Mouse (Mus musculus) embryonic stem cell, embryonic (primary cell): ENCODE results near the gene Gnb1.

Experiments
- CTCF ChIA-PET, 4 experiments: fragments of 300-600 bp in 2 of 4; fragments of 350-600 bp in 2 of 4; sonication (Branson Sonifier 250); formaldehyde crosslinking; loops; one replicate each; lab custom pipeline; 2022; ENCODE audit warnings: inconsistent platforms in 2 of 4; lab: Charles Lee
- POLR2A ChIA-PET, 4 experiments: fragments of 300-600 bp in 2 of 4; fragments of 350-600 bp in 2 of 4; sonication (Branson Sonifier 250); formaldehyde crosslinking; loops; one replicate each; lab custom pipeline; 2022; ENCODE audit warnings: antibody characterized with exemption in 4 of 4, inconsistent platforms in 1 of 4; lab: Charles Lee

Gene Gnb1

GRCm38 (mm10) chr4:155472716-155473290 is 18.4 kb upstream of the Gnb1 start:
- CTCF ChIA-PET = interaction anchor here in 1 of 4 experiments (0.6 to 1.4 kb wide), 2 partner anchors 9 to 10 kb away, joined by 3 to 7 read pairs; no protein-coding TSS in a partner anchor
- POLR2A ChIA-PET = interaction anchor here in 2 of 4 experiments (1.5 to 2.6 kb wide), 4 partner anchors 9 to 19 kb away, joined by 6 to 10 read pairs (median 6); no protein-coding TSS in a partner anchor

- ChIA-PET POLR2A (interaction anchor here in 3 of 4 experiments (0.9 to 2.6 kb wide), 12 partner anchors 10 to 232 kb away, joined by 3 to 10 read pairs (median 4); partner anchors contain the start of gene Ssu72 (in 1 of the 3)), CTCF (interaction anchor here in 3 of 4 experiments (0.6 to 1.4 kb wide), 4 partner anchors 8 to 1625 kb away, joined by 3 to 7 read pairs (median 3); no protein-coding TSS in a partner anchor)
These were observed 17.8 kb upstream of the Gnb1 start for GRCm38 (mm10) chr4:155473319-155473718.

GRCm38 (mm10) chr4:155473796-155474195 is 17.4 kb upstream of the Gnb1 start:
- ChIA-PET CTCF (interaction anchor here (0.6 to 1.4 kb wide), 4 partner anchors 9 to 1626 kb away, joined by 3 to 7 read pairs (median 3); no protein-coding TSS in a partner anchor), POLR2A (interaction anchor here in 3 of 4 experiments (0.9 to 2.6 kb wide), 13 partner anchors 9 to 231 kb away, joined by 3 to 10 read pairs (median 3); partner anchors contain the start of gene Ssu72 (in 1 of the 3))

- CTCF ChIA-PET = interaction anchor here (0.6 to 2.6 kb wide), 64 partner anchors 8 to 475 kb away, joined by 3 to 11 read pairs (median 4); partner anchors contain the start of genes Tmem52 (in 2 of the 4), Faap20 (in 1 of the 4), Gm10563 (in 1 of the 4) and Gnb1 (in 1 of the 4)
- POLR2A ChIA-PET = interaction anchor here (0.5 to 3.1 kb wide), 34 partner anchors 9 to 1878 kb away, joined by 3 to 17 read pairs (median 3); partner anchors contain the start of genes Slc35e2 (in 2 of the 4), Tmem52 (in 2 of the 4), Gnb1 (in 1 of the 4) and Mib2 (in 1 of the 4)
These were observed 9.6 kb upstream of the Gnb1 start for GRCm38 (mm10) chr4:155481381-155482124.

GRCm38 (mm10) chr4:155482125-155482480 is 9.1 kb upstream of the Gnb1 start:
- ChIA-PET CTCF (interaction anchor here (0.6 to 2.6 kb wide), 52 partner anchors 7 to 475 kb away, joined by 3 to 11 read pairs (median 4); partner anchors contain the start of genes Tmem52 (in 3 of the 4), Faap20 (in 1 of the 4), Gm10563 (in 1 of the 4) and Slc35e2 (in 1 of the 4)), POLR2A (interaction anchor here (0.6 to 3.1 kb wide), 32 partner anchors 8 to 1879 kb away, joined by 3 to 17 read pairs (median 4); partner anchors contain the start of genes Gnb1 (in 2 of the 4), Slc35e2 (in 2 of the 4), Tmem52 (in 2 of the 4) and Mib2 (in 1 of the 4))

- CTCF ChIA-PET = interaction anchor here in 3 of 4 experiments (0.5 to 2.6 kb wide), 11 partner anchors 9 to 292 kb away, joined by 3 to 11 read pairs (median 3); partner anchors contain the start of gene Tmem52 (in 1 of the 3)
- POLR2A ChIA-PET = interaction anchor here in 3 of 4 experiments (0.5 to 3.1 kb wide), 28 partner anchors 9 to 253 kb away, joined by 3 to 17 read pairs (median 4); partner anchors contain the start of genes Gnb1 (in 3 of the 3), Mib2 (in 1 of the 3), Slc35e2 (in 1 of the 3) and Ssu72 (in 1 of the 3)
These were observed 8.2 kb upstream of the Gnb1 start for GRCm38 (mm10) chr4:155482733-155483540.

GRCm38 (mm10) chr4:155485521-155485920 is 5.6 kb upstream of the Gnb1 start:
- POLR2A ChIA-PET = interaction anchor here in 2 of 4 experiments (1.0 to 1.5 kb wide), 4 partner anchors 10 to 166 kb away, joined by 3 to 4 read pairs (median 4); no protein-coding TSS in a partner anchor
- CTCF ChIA-PET = no interaction called here

- POLR2A ChIA-PET = interaction anchor here in 2 of 4 experiments (0.5 to 1.5 kb wide), 4 partner anchors 19 to 288 kb away, joined by 3 to 4 read pairs (median 3); partner anchors contain the start of gene Tmem52 (in 1 of the 2)
- CTCF ChIA-PET = no interaction called here
These were observed 3.4 kb upstream of the Gnb1 start for GRCm38 (mm10) chr4:155487746-155488145.

GRCm38 (mm10) chr4:155488232-155489025 is 2.7 kb upstream of the Gnb1 start:
- POLR2A ChIA-PET = interaction anchor here in 3 of 4 experiments (0.6 to 1.4 kb wide), 3 partner anchors 89 to 287 kb away, joined by 3 to 4 read pairs (median 3); no protein-coding TSS in a partner anchor
- CTCF ChIA-PET = no interaction called here

GRCm38 (mm10) chr4:155489101-155489970 is 1.8 kb upstream of the Gnb1 start:
- CTCF ChIA-PET = interaction anchor here in 1 of 4 experiments (0.6 to 1.1 kb wide), 2 partner anchors 8 kb away, joined by 3 read pairs; no protein-coding TSS in a partner anchor
- POLR2A ChIA-PET = interaction anchor here in 2 of 4 experiments (1.2 to 1.7 kb wide), 4 partner anchors 88 to 208 kb away, joined by 3 to 5 read pairs (median 4); partner anchors contain the start of gene Mib2 (in 1 of the 2)

- ChIA-PET CTCF (interaction anchor here in 1 of 4 experiments (1.1 kb wide), 1 partner anchor 9 kb away, joined by 3 read pairs; no protein-coding TSS in a partner anchor), POLR2A (interaction anchor here in 2 of 4 experiments (0.7 to 1.7 kb wide), 4 partner anchors 9 to 207 kb away, joined by 3 to 5 read pairs (median 4); partner anchors contain the start of gene Mib2 (in 1 of the 2))
These were observed 705 bp upstream of the Gnb1 start for GRCm38 (mm10) chr4:155490456-155490855.

GRCm38 (mm10) chr4:155491529-155492130 is 469 bp downstream of the Gnb1 start:
- ChIA-PET CTCF (interaction anchor here (0.5 to 2.3 kb wide), 4 partner anchors 10 to 90 kb away, joined by 3 to 8 read pairs (median 6); no protein-coding TSS in a partner anchor), POLR2A (interaction anchor here (0.6 to 4.1 kb wide), 21 partner anchors 8 to 107 kb away, joined by 3 to 30 read pairs (median 4); partner anchors contain the start of genes Nadk (in 1 of the 4) and Tmem52 (in 1 of the 4))

GRCm38 (mm10) chr4:155492131-155492633 is 1.0 kb downstream of the Gnb1 start:
- POLR2A ChIA-PET = interaction anchor here (0.6 to 4.1 kb wide), 22 partner anchors 9 to 204 kb away, joined by 3 to 30 read pairs (median 4); partner anchors contain the start of genes Cdk11b (in 1 of the 4), Nadk (in 1 of the 4) and Tmem52 (in 1 of the 4)
- CTCF ChIA-PET = interaction anchor here (0.5 to 2.3 kb wide), 4 partner anchors 11 to 89 kb away, joined by 3 to 8 read pairs (median 6); no protein-coding TSS in a partner anchor

GRCm38 (mm10) chr4:155494891-155495290 is 3.7 kb downstream of the Gnb1 start:
- ChIA-PET POLR2A (interaction anchor here in 2 of 4 experiments (1.3 to 4.1 kb wide), 4 partner anchors 8 to 14 kb away, joined by 3 to 30 read pairs (median 6); no protein-coding TSS in a partner anchor), CTCF (interaction anchor here in 2 of 4 experiments (0.7 to 2.2 kb wide), 3 partner anchors 14 to 606 kb away, joined by 3 to 9 read pairs (median 3); no protein-coding TSS in a partner anchor)
